Mouse (Mus musculus): Measurements from ENCODE around the gene Smoc1. TPM values are rescaled to one million over a fixed set of nuclear protein-coding genes. Genes with fewer than 3 reads are reported as not detected.

Gene Smoc1
- polyA plus RNA-seq, 1 experiment = 2.9 TPM

- Histone ChIP-seq H3K27ac (ENCODE audit: insufficient read depth, low read depth, low read length) (no peak overlapping the region), H3K36me3 (ENCODE audit: control insufficient read depth, insufficient read depth, low read length) (no peaks in the 10 kb centered on the region), H3K4me3 (ENCODE audit: insufficient read depth, low read depth, low read length) (no peak overlapping the region), H3K4me1 (ENCODE audit: control insufficient read depth, insufficient read depth, low read length) (no peaks in the 10 kb centered on the region), H3K27me3 (replicated peaks; ENCODE audit: control insufficient read depth, insufficient read depth, low read length) (no peaks in the 10 kb centered on the region)
- DNase-seq = no peak
- WGBS = 43% methylated on average over 7 of the region's 7 CpGs
- TF ChIP-seq CTCF (conservative IDR thresholded peaks at IDR 0.05; ENCODE audit: insufficient read depth, insufficient read length, low read depth, low read length) (no peak), POLR2A (IDR thresholded peaks at IDR 0.05; ENCODE audit: low read depth, low read length) (no peak)
Observed at GRCm38 (mm10) chr12:81141329-81141711, 114.7 kb downstream of the Smoc1 start.

GRCm38 (mm10) chr12:81142231-81142630, 115.6 kb downstream of the Smoc1 start:
- no peak for DNase-seq
- WGBS = 83% methylated on average over 3 of the region's 3 CpGs
- no peaks in the 10 kb centered on the region for H3K36me3 ChIP-seq (ENCODE audit: control insufficient read depth, insufficient read depth, low read length)
- H3K4me1 ChIP-seq (ENCODE audit: control insufficient read depth, insufficient read depth, low read length) = no peaks in the 10 kb centered on the region
- no peak overlapping the region for H3K27ac ChIP-seq (ENCODE audit: insufficient read depth, low read depth, low read length)
- TF ChIP-seq CTCF (conservative IDR thresholded peaks at IDR 0.05; ENCODE audit: insufficient read depth, insufficient read length, low read depth, low read length) (no peak), POLR2A (IDR thresholded peaks at IDR 0.05; ENCODE audit: low read depth, low read length) (no peak)
- H3K4me3 ChIP-seq (ENCODE audit: insufficient read depth, low read depth, low read length) = no peak overlapping the region
- no peaks in the 10 kb centered on the region for H3K27me3 ChIP-seq (replicated peaks; ENCODE audit: control insufficient read depth, insufficient read depth, low read length)

- TF ChIP-seq POLR2A (IDR thresholded peaks at IDR 0.05; ENCODE audit: low read depth, low read length) (no peak), CTCF (conservative IDR thresholded peaks at IDR 0.05; ENCODE audit: insufficient read depth, insufficient read length, low read depth, low read length) (no peak)
- Histone ChIP-seq H3K27ac (ENCODE audit: insufficient read depth, low read depth, low read length) (no peak overlapping the region), H3K4me1 (ENCODE audit: control insufficient read depth, insufficient read depth, low read length) (no peaks in the 10 kb centered on the region), H3K36me3 (ENCODE audit: control insufficient read depth, insufficient read depth, low read length) (no peaks in the 10 kb centered on the region), H3K4me3 (ENCODE audit: insufficient read depth, low read depth, low read length) (no peak overlapping the region), H3K27me3 (replicated peaks; ENCODE audit: control insufficient read depth, insufficient read depth, low read length) (no peaks in the 10 kb centered on the region)
- WGBS = 47% methylated on average over 10 of the region's 10 CpGs
- DNase-seq = no peak
Observed at GRCm38 (mm10) chr12:81144201-81144600, 117.6 kb downstream of the Smoc1 start.

- H3K4me3 ChIP-seq (ENCODE audit: insufficient read depth, low read depth, low read length) = no peak overlapping the region
- no peak for DNase-seq
- no peaks in the 10 kb centered on the region for H3K27me3 ChIP-seq (replicated peaks; ENCODE audit: control insufficient read depth, insufficient read depth, low read length)
- H3K27ac ChIP-seq (ENCODE audit: insufficient read depth, low read depth, low read length) = no peak overlapping the region
- H3K36me3 ChIP-seq (ENCODE audit: control insufficient read depth, insufficient read depth, low read length) = no peaks in the 10 kb centered on the region
- no peaks in the 10 kb centered on the region for H3K4me1 ChIP-seq (ENCODE audit: control insufficient read depth, insufficient read depth, low read length)
- WGBS = 71% methylated on average over 9 of the region's 10 CpGs
- TF ChIP-seq POLR2A (IDR thresholded peaks at IDR 0.05; ENCODE audit: low read depth, low read length) = no peak
- no peak for TF ChIP-seq CTCF (conservative IDR thresholded peaks at IDR 0.05; ENCODE audit: insufficient read depth, insufficient read length, low read depth, low read length)
Observed at GRCm38 (mm10) chr12:81146417-81147180, 120.0 kb downstream of the Smoc1 start.

GRCm38 (mm10) chr12:81147956-81148355, 121.3 kb downstream of the Smoc1 start:
- H3K36me3 ChIP-seq (ENCODE audit: control insufficient read depth, insufficient read depth, low read length) = no peaks in the 10 kb centered on the region
- no peak for DNase-seq
- TF ChIP-seq POLR2A (IDR thresholded peaks at IDR 0.05; ENCODE audit: low read depth, low read length) = no peak
- TF ChIP-seq CTCF (conservative IDR thresholded peaks at IDR 0.05; ENCODE audit: insufficient read depth, insufficient read length, low read depth, low read length) = no peak
- WGBS = 81% methylated on average over 6 of the region's 6 CpGs
- no peak overlapping the region for H3K27ac ChIP-seq (ENCODE audit: insufficient read depth, low read depth, low read length)
- H3K4me3 ChIP-seq (ENCODE audit: insufficient read depth, low read depth, low read length) = no peak overlapping the region
- no peaks in the 10 kb centered on the region for H3K4me1 ChIP-seq (ENCODE audit: control insufficient read depth, insufficient read depth, low read length)
- H3K27me3 ChIP-seq (replicated peaks; ENCODE audit: control insufficient read depth, insufficient read depth, low read length) = no peaks in the 10 kb centered on the region

GRCm38 (mm10) chr12:81150917-81151316, 124.3 kb downstream of the Smoc1 start:
- no peak for DNase-seq
- Histone ChIP-seq H3K27me3 (replicated peaks; ENCODE audit: control insufficient read depth, insufficient read depth, low read length) (no peaks in the 10 kb centered on the region), H3K27ac (ENCODE audit: insufficient read depth, low read depth, low read length) (no peak overlapping the region), H3K36me3 (ENCODE audit: control insufficient read depth, insufficient read depth, low read length) (no peaks in the 10 kb centered on the region), H3K4me3 (ENCODE audit: insufficient read depth, low read depth, low read length) (no peak overlapping the region), H3K4me1 (ENCODE audit: control insufficient read depth, insufficient read depth, low read length) (no peaks in the 10 kb centered on the region)
- WGBS = 75% methylated on average over 5 of the region's 5 CpGs
- TF ChIP-seq CTCF (conservative IDR thresholded peaks at IDR 0.05; ENCODE audit: insufficient read depth, insufficient read length, low read depth, low read length) = no peak
- no peak for TF ChIP-seq POLR2A (IDR thresholded peaks at IDR 0.05; ENCODE audit: low read depth, low read length)

- H3K4me3 ChIP-seq (ENCODE audit: insufficient read depth, low read depth, low read length) = no peak overlapping the region
- H3K36me3 ChIP-seq (ENCODE audit: control insufficient read depth, insufficient read depth, low read length) = no peaks in the 10 kb centered on the region
- no peaks in the 10 kb centered on the region for H3K4me1 ChIP-seq (ENCODE audit: control insufficient read depth, insufficient read depth, low read length)
- no peaks in the 10 kb centered on the region for H3K27me3 ChIP-seq (replicated peaks; ENCODE audit: control insufficient read depth, insufficient read depth, low read length)
- no peak overlapping the region for H3K27ac ChIP-seq (ENCODE audit: insufficient read depth, low read depth, low read length)
- TF ChIP-seq CTCF (conservative IDR thresholded peaks at IDR 0.05; ENCODE audit: insufficient read depth, insufficient read length, low read depth, low read length) (no peak), POLR2A (IDR thresholded peaks at IDR 0.05; ENCODE audit: low read depth, low read length) (no peak)
- WGBS = 44% methylated on average over 2 of the region's 2 CpGs
- no peak for DNase-seq
Observed at GRCm38 (mm10) chr12:81152082-81152481, 125.5 kb downstream of the Smoc1 start.
